Mouse (Mus musculus) Patski (cell line): ENCODE results near the gene Dcaf10. TPM values are rescaled to one million over a fixed set of nuclear protein-coding genes. Genes with fewer than 3 reads are reported as not detected.
"Not testable (repeated sequence)": the region's sequence is repeated elsewhere in the genome, so short reads cannot be mapped to it uniquely, and the experiment has no call there.

ENCODE experiments used
- ATAC-seq: fragments of 100-300 bp; one replicate; pipeline ENCODE4 v1.8.0; 2021
- CTCF ChIA-PET: fragments of 350-600 bp; sonication (Branson Sonifier 250); formaldehyde crosslinking; loops from one replicate; lab custom pipeline; 2022; ENCODE audit warnings: inconsistent platforms; lab: Charles Lee
- POLR2A ChIA-PET: fragments of 350-600 bp; sonication (Branson Sonifier 250); formaldehyde crosslinking; loops from one replicate; lab custom pipeline; 2022; ENCODE audit warnings: antibody characterized with exemption, inconsistent platforms; lab: Charles Lee
- DNase-seq: peaks from one replicate; pipeline ENCODE4 v3.0.0-alpha.2; 2011; ENCODE audit warnings: low read depth, low spot score
- H3K27me3 ChIP-seq: fragments of 371-371 bp; one replicate; pipeline ENCODE4 v1.5.1; 2021
- CTCF ChIP-seq: fragments of 100-300 bp; IDR thresholded peaks from one replicate; pipeline ENCODE4 v1.5.1; 2021
- in situ Hi-C: fragments of 300-500 bp; cut with MboI; formaldehyde crosslinking; loops from 3 replicates; pipeline ENCODE4 v1.11.1; 2018; ENCODE audit warnings: low pct_unique_long_range_greater_than_20kb, mixed read lengths
- polyA plus RNA-seq: library from polyadenylated mRNA; unstranded; gene quantifications from one replicate; pipeline ENCODE4 v1.2.3, GENCODE M21; 2021

Dcaf10 gene
- polyA plus RNA-seq, 1 experiment from 2014 or later: 10.8 TPM

DNA sequence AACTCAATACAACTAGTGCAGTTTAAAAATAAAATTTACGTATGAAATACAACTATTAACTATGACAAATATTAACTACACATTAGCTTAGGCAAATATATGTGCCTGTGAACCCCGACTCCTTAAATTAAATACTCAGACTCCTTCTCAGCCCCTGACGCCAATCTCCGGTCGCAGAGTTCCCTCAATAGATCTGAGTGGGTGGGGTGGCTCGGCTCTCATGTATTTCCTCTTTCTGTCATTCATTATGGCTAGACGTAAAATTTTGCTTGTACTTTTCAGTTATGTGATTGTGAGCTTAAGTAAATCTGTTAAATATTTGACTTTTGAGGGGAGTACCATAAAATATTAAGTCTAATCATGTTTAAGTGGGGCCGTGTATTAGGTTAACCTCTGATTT is 51.1 kb downstream of the Dcaf10 start:
- H3K27me3 ChIP-seq: no peaks in the 10 kb centered on the region
- CTCF ChIA-PET: interaction anchor here (1.4 kb wide), 1 partner anchor 216 kb away, joined by 3 read pairs; no protein-coding TSS in a partner anchor
- in situ Hi-C loops: no loop called here
- no peak for TF ChIP-seq CTCF
- DNase-seq (no peak), ATAC-seq (no peak)
- POLR2A ChIA-PET: no interaction called here

DNA sequence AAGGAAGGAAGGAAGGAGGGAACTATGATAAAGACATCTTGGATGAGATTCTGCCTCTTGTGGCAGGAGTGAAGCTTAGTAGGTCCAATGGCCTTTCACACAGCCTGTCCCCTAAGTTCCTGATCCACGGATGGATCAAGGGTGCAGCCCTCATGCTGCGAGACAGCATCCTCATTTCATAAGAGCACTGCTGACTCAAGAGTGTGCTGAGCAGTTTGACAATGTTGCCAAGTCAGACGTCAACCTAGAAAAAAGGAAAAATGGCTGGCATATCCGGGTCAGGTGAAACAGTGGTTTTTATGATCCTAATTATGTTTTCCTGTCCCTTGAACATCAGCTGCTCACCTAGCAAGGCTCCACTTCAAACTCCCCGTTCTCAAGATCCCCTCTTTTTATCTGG is 51.8 kb downstream of the Dcaf10 start:
- no peak for TF ChIP-seq CTCF
- no peak for DNase-seq
- POLR2A ChIA-PET: no interaction called here

DNA sequence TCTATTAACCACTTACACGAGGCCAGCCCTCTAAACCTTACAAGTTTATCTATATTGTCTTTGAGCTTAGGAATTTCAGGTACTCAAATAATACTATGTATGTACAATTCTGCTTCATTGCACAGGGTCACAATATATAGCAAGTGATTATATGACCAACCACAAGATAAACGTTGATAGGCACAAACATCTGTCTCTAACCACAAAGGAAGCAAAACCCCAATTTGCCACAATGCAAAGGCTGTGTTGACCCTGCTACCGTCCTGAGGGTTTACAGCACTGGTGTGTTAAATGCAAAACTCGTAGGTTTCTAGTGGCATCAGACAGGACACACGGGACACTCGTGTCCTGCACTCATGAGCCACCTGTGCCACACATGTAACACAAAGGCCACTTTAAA is 54.3 kb downstream of the Dcaf10 start:
- ATAC-seq, H3K27me3 ChIP-seq, in situ Hi-C loops, DNase-seq, POLR2A ChIA-PET, CTCF ChIA-PET: not testable (repeated sequence)

More for the DNA sequence above, 51.8 kb downstream of the Dcaf10 start:
- CTCF ChIA-PET: interaction anchor here (1.4 kb wide), 1 partner anchor 216 kb away, joined by 3 read pairs; no protein-coding TSS in a partner anchor
- in situ Hi-C loops: no loop called here
- H3K27me3 ChIP-seq: no peaks in the 10 kb centered on the region
- ATAC-seq: no peak

DNA sequence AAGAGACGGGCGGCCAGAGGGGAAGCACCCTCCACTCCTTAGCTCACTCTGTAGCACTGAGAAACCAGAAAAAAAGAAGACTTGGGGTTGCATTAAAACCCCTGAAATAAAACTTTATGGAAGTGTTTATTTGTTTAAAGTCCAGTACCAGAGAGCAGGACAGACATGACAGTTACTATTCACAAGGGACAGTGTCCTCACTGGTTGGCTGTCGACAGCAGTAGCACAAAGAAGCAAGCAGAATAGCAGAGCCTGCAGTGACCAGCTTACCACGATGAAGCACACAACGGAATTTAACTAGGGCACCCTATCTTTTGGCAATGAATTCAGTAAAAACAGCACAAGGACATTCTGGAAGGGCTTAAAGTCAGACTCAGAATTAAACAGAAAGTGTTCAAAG is 56.4 kb downstream of the Dcaf10 start:
- in situ Hi-C loops, H3K27me3 ChIP-seq, DNase-seq, CTCF ChIA-PET, ATAC-seq, POLR2A ChIA-PET: not testable (repeated sequence)

DNA sequence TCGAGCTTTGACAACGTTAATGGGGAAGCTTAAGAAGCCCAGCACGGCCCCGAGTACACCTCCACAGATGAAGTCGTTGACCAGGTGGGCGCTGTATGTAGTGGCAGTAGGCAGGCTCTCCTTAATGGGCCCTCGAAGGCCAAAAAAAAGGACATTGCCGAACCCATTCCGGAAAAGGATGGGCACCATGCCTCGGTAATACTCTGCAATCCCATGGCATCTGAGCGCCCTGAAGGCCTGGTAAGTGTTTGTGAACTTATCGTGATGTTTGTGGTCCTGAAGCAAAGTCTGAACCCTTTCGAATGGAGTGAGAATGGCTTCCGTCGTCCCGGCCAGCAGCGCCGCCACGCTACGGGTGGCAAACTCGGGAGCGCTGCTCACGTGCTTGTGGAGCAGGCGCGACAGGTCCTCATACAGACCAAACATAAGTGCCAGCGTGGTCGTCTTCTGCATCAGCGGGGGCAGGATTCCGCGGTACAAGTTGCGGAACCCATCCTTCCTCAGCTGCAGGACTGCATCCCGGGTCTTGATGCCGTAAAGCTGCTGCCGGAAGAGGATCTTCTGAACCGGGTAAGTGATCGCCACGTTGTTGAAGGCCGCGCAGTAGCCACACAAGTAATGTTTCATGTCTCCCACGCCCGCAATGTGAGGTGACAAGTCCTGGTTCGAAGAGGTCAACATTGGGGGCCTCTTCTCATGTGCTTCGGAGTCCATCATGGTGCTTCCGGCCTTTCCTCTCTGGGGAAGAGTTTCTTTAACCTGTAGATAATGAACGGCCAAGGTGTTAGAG is 57.7 kb downstream of the Dcaf10 start:
- TF ChIP-seq CTCF: no peak
- ChIA-PET POLR2A (no interaction called here), CTCF (no interaction called here)
- in situ Hi-C loops: loop anchor here (25.0 kb wide), 1 partner anchor 388 kb away; the partner anchor contains the start of gene Aldh1b1
- DNase-seq (no peak), ATAC-seq (no peak)
- no peaks in the 10 kb centered on the region for H3K27me3 ChIP-seq

DNA sequence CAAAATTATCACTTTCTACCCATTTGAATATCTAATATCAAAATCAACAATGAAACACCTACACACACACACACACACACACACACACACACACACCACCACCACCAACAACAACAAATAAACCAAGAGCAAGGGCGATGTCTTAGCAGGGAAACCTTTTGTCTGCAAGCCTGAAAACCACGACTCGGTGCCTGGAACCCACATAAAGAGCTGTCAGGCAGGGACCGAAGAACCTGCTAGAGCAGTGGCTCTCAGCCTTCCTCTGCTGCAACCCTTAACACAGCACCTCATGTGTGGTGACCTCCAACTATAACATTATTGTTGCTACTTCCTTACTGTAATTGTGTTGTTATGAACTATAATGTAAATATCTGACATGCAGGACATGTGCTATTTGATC is 60.4 kb downstream of the Dcaf10 start:
- CTCF ChIA-PET: no interaction called here
- TF ChIP-seq CTCF: no peak
- POLR2A ChIA-PET: no interaction called here
- ATAC-seq (no peak), DNase-seq (no peak)
- in situ Hi-C loops: loop anchor here (25.0 kb wide), 1 partner anchor 385 kb away; the partner anchor contains the start of gene Aldh1b1
- no peaks in the 10 kb centered on the region for H3K27me3 ChIP-seq

DNA sequence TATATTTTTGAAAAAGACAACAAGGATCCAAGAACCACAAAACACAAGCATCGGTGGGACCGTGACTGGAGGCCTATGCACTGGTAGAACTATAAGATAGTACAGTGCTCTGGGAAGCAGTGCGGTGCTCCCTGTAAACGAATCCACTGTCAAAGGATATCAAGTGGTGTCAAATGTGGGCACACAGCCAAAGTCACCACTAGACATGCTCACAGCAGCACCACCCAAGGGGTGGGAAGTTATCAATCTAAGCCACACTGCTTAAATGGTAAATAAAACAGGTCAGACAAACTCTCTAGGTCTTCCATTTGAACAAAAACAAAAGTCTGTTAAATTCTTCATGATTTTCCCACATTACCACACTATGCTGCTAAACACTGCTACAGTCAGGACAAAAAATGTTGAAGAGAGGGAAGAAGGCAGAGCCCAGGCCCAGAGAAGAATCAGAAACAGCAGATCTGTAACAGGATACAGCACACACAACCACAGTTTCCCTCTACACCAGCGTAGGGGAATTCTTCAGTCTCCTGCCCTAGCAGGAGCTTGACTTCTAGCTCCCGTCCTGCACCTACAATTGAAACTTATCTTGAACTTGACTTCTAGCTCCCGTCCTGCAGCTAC is 61.1 kb downstream of the Dcaf10 start:
- ChIA-PET CTCF (no interaction called here), POLR2A (no interaction called here)
- H3K27me3 ChIP-seq: no peaks in the 10 kb centered on the region
- in situ Hi-C loops: loop anchor here (25.0 kb wide), 1 partner anchor 384 kb away; the partner anchor contains the start of gene Aldh1b1
- no peak for DNase-seq
- no peak for TF ChIP-seq CTCF
- ATAC-seq: no peak

DNA sequence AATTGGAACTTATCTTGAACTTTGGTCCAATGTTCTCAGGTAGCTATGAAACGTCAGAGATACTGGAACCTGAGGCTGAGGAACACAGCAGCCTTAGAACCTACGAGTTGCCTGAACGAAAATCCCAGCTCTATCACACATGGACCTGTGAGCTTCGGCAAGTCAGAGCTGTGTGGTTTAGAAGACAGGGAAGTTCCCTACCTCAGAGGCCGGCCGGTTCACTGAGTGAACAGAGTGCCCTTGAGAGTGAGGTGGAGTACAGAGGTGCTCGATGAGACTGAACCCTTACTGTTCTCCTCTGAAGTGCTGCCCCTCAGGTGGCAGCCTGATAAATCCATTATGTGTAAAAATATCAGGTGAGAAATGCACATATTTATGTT is 61.6 kb downstream of the Dcaf10 start:
- in situ Hi-C loops: loop anchor here (25.0 kb wide), 1 partner anchor 384 kb away; the partner anchor contains the start of gene Aldh1b1
- no peak for ATAC-seq
- no peaks in the 10 kb centered on the region for H3K27me3 ChIP-seq
- CTCF ChIA-PET: no interaction called here
- POLR2A ChIA-PET: no interaction called here
- DNase-seq: no peak
- no peak for TF ChIP-seq CTCF

DNA sequence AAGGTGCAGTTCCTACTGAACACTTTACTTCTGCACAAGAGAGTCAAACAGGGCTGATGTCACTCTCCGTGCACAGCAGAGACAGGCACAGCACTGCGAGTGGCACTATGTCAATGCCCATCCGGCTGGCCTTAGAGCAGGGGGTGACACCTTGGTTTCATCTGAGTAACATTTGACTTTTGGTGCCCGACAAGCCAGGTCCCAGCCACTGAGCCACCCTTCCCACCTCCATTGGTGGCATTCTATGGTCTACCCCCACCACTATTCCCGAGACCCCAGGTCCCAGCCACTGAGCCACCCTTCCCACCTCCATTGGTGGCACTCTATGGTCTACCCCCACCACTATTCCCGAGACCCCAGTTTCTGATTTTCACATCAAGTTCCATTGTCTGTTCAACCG is 62.2 kb downstream of the Dcaf10 start:
- H3K27me3 ChIP-seq: no peaks in the 10 kb centered on the region
- no peak for DNase-seq
- no peak for TF ChIP-seq CTCF
- ATAC-seq: no peak
- in situ Hi-C loops: loop anchor here (25.0 kb wide), 1 partner anchor 383 kb away; the partner anchor contains the start of gene Aldh1b1
- ChIA-PET CTCF (no interaction called here), POLR2A (no interaction called here)

DNA sequence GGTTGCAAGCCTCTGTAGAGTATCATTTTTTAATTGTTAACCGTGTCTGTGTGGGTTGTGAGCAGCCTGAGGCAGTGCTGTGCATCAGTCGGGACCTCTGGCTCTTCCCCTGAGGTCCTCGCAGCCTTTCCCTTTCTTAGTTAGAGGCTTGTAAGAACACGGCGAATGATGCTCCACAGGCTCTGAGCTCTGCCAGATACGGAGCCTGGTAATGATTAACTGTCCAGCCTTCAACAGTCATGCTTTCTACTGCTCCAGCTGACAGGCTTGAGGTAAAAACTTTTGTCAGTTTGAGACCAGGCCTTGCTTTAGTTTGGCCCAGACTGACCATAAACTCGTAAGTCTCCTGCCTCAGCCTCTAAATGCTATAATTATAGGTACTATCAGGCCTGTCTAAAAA is 63.4 kb downstream of the Dcaf10 start:
- in situ Hi-C loops: loop anchor here (25.0 kb wide), 1 partner anchor 382 kb away; the partner anchor contains the start of gene Aldh1b1
- POLR2A ChIA-PET: interaction anchor here (0.7 kb wide), 1 partner anchor 298 kb away, joined by 5 read pairs; no protein-coding TSS in a partner anchor
- ATAC-seq (peak; percentile 60), DNase-seq (peak; percentile 50)
- no peaks in the 10 kb centered on the region for H3K27me3 ChIP-seq
- TF ChIP-seq CTCF: no peak
- CTCF ChIA-PET: interaction anchor here (0.9 kb wide), 1 partner anchor 23 kb away, joined by 3 read pairs; no protein-coding TSS in a partner anchor

DNA sequence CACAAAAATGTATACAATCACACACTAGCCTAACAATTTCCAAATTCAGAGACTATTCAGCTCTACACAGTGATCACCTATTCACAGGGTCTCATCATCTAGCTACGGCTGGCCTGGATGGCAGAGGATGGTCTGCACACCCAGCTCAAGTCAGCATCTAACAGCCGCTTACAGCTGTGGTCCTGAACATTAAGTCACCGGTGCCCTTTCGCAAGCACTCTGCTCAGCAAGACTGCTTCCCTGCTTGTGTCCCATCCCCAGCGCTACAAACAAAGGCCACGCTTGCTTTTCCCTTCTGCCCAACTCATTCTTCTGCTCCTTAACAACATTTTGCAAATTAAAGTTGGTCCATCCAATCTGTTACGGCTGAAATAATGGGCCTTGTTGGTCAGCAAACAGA is 64.5 kb downstream of the Dcaf10 start:
- CTCF ChIA-PET: no interaction called here
- no peak for TF ChIP-seq CTCF
- POLR2A ChIA-PET: interaction anchor here (0.5 kb wide), 1 partner anchor 733 kb away, joined by 3 read pairs; no protein-coding TSS in a partner anchor
- no peak for DNase-seq
- in situ Hi-C loops: loop anchor here (25.0 kb wide), 1 partner anchor 381 kb away; the partner anchor contains the start of gene Aldh1b1
- ATAC-seq: no peak
- no peaks in the 10 kb centered on the region for H3K27me3 ChIP-seq
